Mouse (Mus musculus) forebrain, embryonic 13.5 days (tissue): ENCODE results near the gene Rbpjl. TPM values are rescaled to one million over a fixed set of nuclear protein-coding genes. Genes with fewer than 3 reads are reported as not detected.
A peak's percentile ranks its signal among the peaks of the same experiment; 100 is the strongest.

Experiments
- ATAC-seq: fragments of 200-750 bp; cut with Nextera tagmentation; 2 replicates; pipeline ENCODE4 v1.8.0; 2017
- H3K27ac ChIP-seq: fragments of 300-500 bp; sonication (generic); 2 replicates; pipeline ENCODE4 v1.5.1; 2015; ENCODE audit warnings: inconsistent platforms, mild to moderate bottlenecking, moderate library complexity
- H3K27me3 ChIP-seq: fragments of 300-500 bp; sonication (generic); 2 replicates; pipeline ENCODE4 v1.6.1; 2015; ENCODE audit warnings: mild to moderate bottlenecking, inconsistent platforms
- H3K36me3 ChIP-seq: fragments of 300-500 bp; sonication (generic); 2 replicates; pipeline ENCODE4 v1.6.1; 2015; ENCODE audit warnings: mild to moderate bottlenecking, inconsistent platforms; ENCODE audit not compliant: poor library complexity, severe bottlenecking
- H3K4me1 ChIP-seq: fragments of 300-500 bp; sonication (generic); 2 replicates; pipeline ENCODE4 v1.6.1; 2015; ENCODE audit warnings: inconsistent platforms
- H3K4me2 ChIP-seq: fragments of 300-500 bp; sonication (generic); 2 replicates; pipeline ENCODE4 v1.6.1; 2015; ENCODE audit warnings: inconsistent platforms, mild to moderate bottlenecking, moderate library complexity
- H3K4me3 ChIP-seq: fragments of 300-500 bp; sonication (generic); 2 replicates; pipeline ENCODE4 v1.5.1; 2015; ENCODE audit warnings: mild to moderate bottlenecking, inconsistent platforms
- H3K9ac ChIP-seq: fragments of 300-500 bp; sonication (generic); 2 replicates; pipeline ENCODE4 v1.6.1; 2015; ENCODE audit warnings: mild to moderate bottlenecking, inconsistent platforms
- H3K9me3 ChIP-seq: fragments of 300-500 bp; sonication (generic); replicated peaks from 2 replicates; pipeline ENCODE4 v1.6.1; 2016; ENCODE audit warnings: inconsistent platforms
- WGBS: fragments of 180-500 bp; shearing (Covaris S2); methylation state at CpG from one replicate; pipeline ENCODE4 v1.1.7; 2015; 5-methylcytosine and 5-hydroxymethylcytosine counted together
- polyA plus RNA-seq: library from polyadenylated mRNA; unstranded; fragments of >200 nt; fragmentation: Nextera tagmentation; extraction: Ambion mirVana; gene quantifications from 2 replicates; pipeline ENCODE4 v1.2.1, GENCODE M21; 2015

Gene Rbpjl
- polyA plus RNA-seq, 1 experiment from 2014 or later: not detected

DNA sequence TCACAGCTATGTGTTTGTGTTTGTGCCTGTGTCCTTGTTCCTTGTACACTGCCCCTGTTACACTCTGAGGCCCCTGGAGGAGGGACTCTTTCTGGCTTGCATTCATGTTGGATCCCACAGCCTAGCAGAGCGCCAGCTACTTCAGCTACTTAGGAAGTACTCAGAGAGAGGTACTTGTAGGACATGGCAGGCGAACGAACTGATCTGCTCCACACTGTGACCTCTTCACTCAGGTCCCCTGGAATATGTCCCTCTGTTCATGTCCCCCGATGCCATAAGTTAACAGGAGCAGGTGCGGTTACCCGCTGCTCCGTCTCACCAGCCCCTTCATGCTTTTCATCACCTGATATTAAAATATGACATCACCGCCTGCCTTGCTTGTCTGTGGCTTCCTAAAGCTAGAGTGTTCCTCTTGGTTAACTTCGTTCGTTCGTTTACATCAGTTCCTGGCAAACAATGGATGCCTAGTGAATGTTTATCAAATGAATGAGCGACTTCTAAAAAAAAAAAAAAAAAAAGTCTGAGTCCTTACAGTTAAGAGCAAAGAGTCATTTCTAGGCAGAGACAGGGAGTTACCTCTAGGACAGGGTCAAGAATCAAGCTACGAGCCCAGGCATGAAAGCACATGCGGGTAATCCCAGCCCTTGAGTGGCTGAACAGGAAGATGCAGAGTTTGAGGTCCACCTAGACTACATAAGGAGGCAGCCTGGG, 50.3 kb downstream of the Rbpjl start:
- WGBS: 85% methylated on average over 14 of the region's 14 CpGs
- Histone ChIP-seq H3K36me3 (no peaks in the 10 kb centered on the region), H3K27ac (no peak overlapping the region), H3K4me1 (peaks cover 7% of the 10 kb centered on the region), H3K27me3 (0 out of 2 replicates have a peak, but pooled peaks cover 2% of the 10 kb centered on the region), H3K4me3 (no peak overlapping the region), H3K9me3 (no peaks in the 10 kb centered on the region), H3K9ac (no peak overlapping the region), H3K4me2 (no peak overlapping the region)
- no peak for ATAC-seq

DNA sequence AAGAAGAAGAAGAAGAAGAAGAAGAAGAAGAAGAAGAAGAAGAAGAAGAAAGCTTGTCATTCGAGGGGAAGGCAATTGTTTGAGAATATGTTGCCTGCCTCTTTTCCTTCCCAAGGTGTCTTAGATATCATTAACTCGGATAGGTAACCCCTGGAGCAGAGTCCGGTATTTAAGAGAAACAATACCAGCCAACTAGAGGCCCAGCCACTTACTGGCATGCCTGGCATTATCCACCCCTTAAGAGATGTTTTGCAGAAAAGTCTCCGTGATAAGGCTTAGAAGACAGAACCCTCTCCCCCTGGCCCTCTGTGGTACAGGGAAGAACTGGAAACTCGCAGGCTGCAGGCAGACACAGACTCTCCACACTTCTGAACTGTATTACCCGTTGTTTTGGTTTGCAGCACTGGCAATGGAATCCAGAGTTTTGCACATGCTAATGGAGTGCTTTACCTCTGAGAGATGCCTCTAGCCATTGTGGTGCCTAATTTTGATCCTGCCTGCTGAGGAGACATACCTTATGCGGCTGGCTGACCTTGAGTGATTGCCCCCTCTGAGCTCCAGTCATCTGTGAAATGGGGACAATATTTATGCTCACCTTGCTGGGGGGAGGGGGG, 51.1 kb downstream of the Rbpjl start:
- Histone ChIP-seq H3K4me2 (no peak overlapping the region), H3K9me3 (no peaks in the 10 kb centered on the region), H3K4me3 (no peak overlapping the region), H3K9ac (no peak overlapping the region), H3K27ac (no peak overlapping the region), H3K36me3 (no peaks in the 10 kb centered on the region), H3K4me1 (peaks cover 7% of the 10 kb centered on the region), H3K27me3 (0 out of 2 replicates have a peak, but pooled peaks cover 2% of the 10 kb centered on the region)
- 77% methylated on average over 7 of the region's 7 CpGs for WGBS
- ATAC-seq: no peak

DNA sequence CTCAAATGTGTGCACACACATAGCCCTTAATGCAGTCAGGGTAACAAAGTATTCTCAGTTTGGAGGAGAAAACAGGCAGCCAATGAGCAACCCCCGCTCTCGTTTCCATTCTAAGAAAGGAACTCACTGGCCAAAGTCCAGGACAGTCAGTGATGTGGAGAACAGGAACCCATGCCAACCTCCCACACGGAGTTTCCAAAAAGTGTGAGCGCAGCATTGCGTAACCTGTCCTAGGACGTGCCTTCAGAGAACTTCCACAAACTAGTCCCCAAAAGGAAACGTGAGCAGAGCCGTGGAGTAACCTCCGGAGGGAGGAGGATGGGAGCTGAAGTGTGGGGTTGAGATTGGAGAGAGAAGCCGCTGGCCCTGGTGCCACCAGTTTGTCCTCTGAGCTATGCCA, 51.9 kb downstream of the Rbpjl start:
- H3K27me3 ChIP-seq: 0 out of 2 replicates have a peak, but pooled peaks cover 2% of the 10 kb centered on the region
- ATAC-seq: no peak
- 80% methylated on average over 10 of the region's 10 CpGs for whole genome bisulfite sequencing
- H3K9ac ChIP-seq: no peak overlapping the region
- no peaks in the 10 kb centered on the region for H3K36me3 ChIP-seq
- H3K4me1 ChIP-seq: peaks cover 7% of the 10 kb centered on the region
- no peak overlapping the region for H3K4me2 ChIP-seq
- no peak overlapping the region for H3K4me3 ChIP-seq
- no peak overlapping the region for H3K27ac ChIP-seq
- H3K9me3 ChIP-seq: no peaks in the 10 kb centered on the region

DNA sequence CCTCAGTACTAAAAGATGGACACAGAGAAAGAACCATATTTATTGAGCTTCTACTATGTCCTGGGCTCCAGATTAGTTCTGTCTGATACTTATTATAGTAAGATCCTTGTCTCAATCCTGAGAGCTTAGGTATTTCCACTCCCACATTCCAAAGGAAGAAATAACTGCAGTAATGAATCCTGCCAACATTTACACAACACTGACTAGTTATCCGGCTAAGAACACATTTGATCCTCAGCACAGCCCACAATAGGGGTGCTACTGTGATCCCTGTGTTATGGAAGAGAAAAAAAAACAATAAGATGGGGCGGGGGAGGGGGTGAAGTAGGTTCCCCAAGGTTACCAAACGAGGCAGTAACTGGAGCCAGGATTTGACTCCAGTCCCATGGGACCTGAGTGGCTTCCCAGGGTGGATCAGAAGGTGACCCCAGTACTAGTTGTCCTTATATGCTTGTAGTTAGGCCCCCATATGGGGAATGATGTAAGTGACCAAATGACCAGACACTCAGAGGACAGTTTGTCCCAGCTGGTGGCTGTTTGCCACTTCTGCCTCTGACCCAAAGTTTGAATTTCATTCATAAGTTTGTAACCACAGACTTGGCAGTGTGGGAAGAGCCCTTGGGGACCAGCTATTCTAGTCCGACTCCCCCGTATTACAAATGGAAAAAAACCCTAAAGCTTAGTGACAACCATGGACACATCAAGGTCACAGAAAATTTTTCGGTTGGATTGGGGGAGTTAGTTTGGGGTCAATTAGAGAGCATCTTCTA, 52.7 kb downstream of the Rbpjl start:
- 81% methylated on average over 6 of the region's 6 CpGs for WGBS
- Histone ChIP-seq H3K4me2 (no peak overlapping the region), H3K36me3 (no peaks in the 10 kb centered on the region), H3K9ac (no peak overlapping the region), H3K4me3 (no peak overlapping the region), H3K27me3 (0 out of 2 replicates have a peak, but pooled peaks cover 2% of the 10 kb centered on the region), H3K4me1 (peaks cover 7% of the 10 kb centered on the region), H3K27ac (no peak overlapping the region), H3K9me3 (no peaks in the 10 kb centered on the region)
- ATAC-seq: no peak

DNA sequence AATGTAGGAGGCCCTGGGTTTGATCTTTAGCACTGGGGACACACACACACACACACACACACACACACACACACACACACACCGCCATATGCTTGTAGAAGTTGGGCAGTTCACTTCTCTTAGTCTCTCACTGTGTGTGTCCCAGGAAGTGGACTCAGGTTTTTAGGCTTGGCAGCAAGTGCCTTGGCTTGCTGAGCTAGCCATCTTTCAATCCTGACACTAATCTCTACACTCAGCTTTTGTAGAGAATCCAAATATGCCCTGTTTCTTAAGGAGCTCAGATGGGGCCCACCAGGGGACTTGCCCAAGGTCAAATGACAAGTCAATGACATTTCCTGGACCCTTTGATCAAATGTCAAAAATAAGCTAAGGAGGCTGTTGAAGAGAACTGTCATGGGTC, 53.5 kb downstream of the Rbpjl start:
- H3K27ac ChIP-seq: no peak overlapping the region
- H3K4me1 ChIP-seq: peaks cover 7% of the 10 kb centered on the region
- H3K4me3 ChIP-seq: no peak overlapping the region
- ATAC-seq: no peak
- H3K36me3 ChIP-seq: no peaks in the 10 kb centered on the region
- H3K9ac ChIP-seq: no peak overlapping the region
- 69% methylated on average over 1 of the region's 1 CpGs for WGBS
- no peaks in the 10 kb centered on the region for H3K9me3 ChIP-seq
- H3K4me2 ChIP-seq: peak overlapping the region; percentile 37; the same call in 1 of the 2 replicates
- H3K27me3 ChIP-seq: 0 out of 2 replicates have a peak, but pooled peaks cover 2% of the 10 kb centered on the region

DNA sequence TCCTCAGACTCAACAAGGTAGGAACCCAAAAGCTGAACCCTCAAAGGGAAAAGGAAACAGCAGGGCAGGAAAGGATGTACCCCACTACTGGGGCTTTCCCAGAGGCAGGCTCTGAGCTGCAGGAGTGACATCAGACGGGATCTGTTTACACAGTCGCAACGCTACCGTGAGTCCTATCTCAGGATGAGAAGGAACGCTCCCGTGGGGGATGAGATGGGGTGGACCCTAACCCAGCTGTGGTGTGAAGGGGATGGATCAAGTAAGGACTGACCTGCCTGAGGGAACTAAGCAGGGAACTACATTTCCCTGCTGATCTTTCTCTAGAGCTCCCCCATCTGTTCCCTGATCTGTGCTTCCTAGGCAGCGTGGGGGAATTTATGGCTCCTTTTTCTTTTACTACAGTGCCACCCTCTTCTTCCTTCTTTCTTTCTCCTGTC, 53.9 kb downstream of the Rbpjl start, which contains the start of gene Sys1:
Sys1 (plus strand) TSS at position 101 of the 437 bp plus-strand sequence.
- H3K4me1 ChIP-seq: peaks cover 12% of the 10 kb centered on the region
- H3K9ac ChIP-seq: peak within 1 kb of the TSS; percentile 54
- 0 out of 2 replicates have a peak, but pooled peaks cover 2% of the 10 kb centered on the region for H3K27me3 ChIP-seq
- 2% methylated on average over 7 of the region's 7 CpGs for WGBS
- no peaks in the 10 kb centered on the region for H3K36me3 ChIP-seq
- no peak within 1 kb of the TSS for H3K27ac ChIP-seq
- peak within 1 kb of the TSS; percentile 37; the same call in 1 of the 2 replicates for H3K4me2 ChIP-seq
- H3K9me3 ChIP-seq: no peaks in the 10 kb centered on the region
- no peak for ATAC-seq
- no peak within 1 kb of the TSS for H3K4me3 ChIP-seq

DNA sequence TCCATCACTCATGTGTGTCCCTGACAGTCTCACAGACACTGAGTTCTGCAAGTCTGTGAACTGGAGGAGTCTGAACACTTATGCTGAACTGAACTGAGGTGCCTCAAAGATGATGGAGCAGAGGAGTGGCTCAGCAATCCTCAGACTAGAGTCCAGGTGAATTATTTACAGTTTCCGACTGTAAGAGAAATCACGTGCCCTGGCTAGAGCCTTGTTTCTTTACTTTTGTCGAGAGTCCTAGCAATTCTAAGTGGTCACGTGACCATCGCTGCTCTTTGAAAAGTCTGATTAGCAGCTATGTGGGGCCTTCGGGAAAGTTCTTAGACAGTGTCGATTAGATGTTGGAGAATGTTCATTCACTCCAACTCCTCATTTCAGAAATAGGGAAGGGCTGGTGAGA, 55.0 kb downstream of the Rbpjl start:
- no peak for ATAC-seq
- Histone ChIP-seq H3K4me3 (no peak overlapping the region), H3K9ac (no peak overlapping the region), H3K9me3 (no peaks in the 10 kb centered on the region), H3K4me1 (peaks cover 21% of the 10 kb centered on the region), H3K36me3 (peaks cover 2% of the 10 kb centered on the region; the same call in 1 of the 2 replicates), H3K27me3 (0 out of 2 replicates have a peak, but pooled peaks cover 2% of the 10 kb centered on the region), H3K4me2 (no peak overlapping the region), H3K27ac (no peak overlapping the region)
- 64% methylated on average over 7 of the region's 7 CpGs for WGBS

DNA sequence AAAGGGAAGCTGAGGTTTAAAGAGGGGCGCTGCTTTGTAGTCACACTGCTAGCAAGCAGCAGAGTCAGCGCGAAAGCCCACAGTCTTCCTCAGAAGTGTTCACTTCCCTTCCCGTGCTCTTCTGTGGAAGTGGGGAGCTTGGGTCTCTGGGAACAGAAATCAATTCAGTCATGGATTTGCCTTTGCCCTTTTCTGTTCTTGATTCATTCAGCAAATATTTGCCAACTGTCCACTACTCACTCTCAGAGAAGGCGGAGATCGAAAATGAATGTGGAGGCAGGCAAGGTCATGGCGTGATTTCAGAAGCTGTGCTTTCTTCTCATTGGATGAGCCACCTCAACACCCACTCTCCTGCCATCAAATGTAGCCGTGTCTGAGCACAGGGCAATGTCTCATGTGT, 55.6 kb downstream of the Rbpjl start:
- Histone ChIP-seq H3K4me2 (no peak overlapping the region), H3K27ac (no peak overlapping the region), H3K4me3 (no peak overlapping the region), H3K4me1 (peaks cover 21% of the 10 kb centered on the region), H3K27me3 (no peaks in the 10 kb centered on the region), H3K36me3 (peaks cover 8% of the 10 kb centered on the region; the same call in 1 of the 2 replicates), H3K9me3 (no peaks in the 10 kb centered on the region), H3K9ac (no peak overlapping the region)
- ATAC-seq: no peak
- WGBS: 89% methylated on average over 8 of the region's 8 CpGs

DNA sequence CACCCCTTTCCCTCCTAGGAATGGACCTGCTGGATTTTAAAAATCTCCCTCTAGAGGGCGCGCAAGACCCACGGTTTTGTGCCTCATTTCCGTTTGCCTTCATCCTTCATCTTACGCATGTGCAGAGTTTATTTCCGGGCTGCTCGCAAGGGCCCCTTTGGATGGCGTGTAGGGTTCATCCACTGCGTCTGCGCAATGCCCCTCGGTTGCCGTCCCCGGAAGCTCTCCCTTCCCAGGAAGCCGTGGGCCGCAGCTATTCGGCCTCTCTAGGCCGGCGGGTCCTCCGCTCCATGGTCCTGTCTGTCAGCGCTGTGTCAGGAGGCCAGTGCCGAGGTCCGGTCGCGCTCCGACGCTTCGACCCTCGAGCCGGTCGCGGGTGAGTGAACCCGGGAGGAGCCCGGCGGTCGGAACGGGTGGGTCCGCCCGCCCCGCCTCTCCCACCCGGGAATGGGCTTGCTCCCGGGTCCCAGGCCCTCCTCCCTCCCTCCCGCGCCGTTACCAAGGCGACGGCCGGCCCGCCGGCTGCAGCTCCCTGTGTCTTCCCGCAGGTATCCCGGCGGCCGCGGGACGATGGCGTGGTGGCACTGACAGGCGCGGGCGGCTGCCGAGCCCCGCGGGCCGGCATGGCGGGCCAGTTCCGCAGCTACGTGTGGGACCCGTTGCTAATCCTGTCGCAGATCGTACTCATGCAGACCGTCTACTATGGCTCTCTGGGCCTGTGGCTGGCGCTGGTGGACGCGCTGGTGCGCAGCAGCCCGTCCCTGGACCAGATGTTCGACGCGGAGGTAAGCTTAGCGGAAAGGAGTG, 58.0 kb downstream of the Rbpjl start, which contains the start of gene Gm20458:
Gm20458 (plus strand) TSS at position 223 of the 807 bp plus-strand sequence.
- no peaks in the 10 kb centered on the region for H3K9me3 ChIP-seq
- peaks cover 30% of the 10 kb centered on the region for H3K36me3 ChIP-seq
- peak within 1 kb of the TSS; percentile 75 for H3K4me2 ChIP-seq
- peak within 1 kb of the TSS; percentile 88 for H3K4me3 ChIP-seq
- H3K9ac ChIP-seq: peak within 1 kb of the TSS; percentile 85
- no peaks in the 10 kb centered on the region for H3K27me3 ChIP-seq
- ATAC-seq: peak; percentile 99
- peaks cover 21% of the 10 kb centered on the region for H3K4me1 ChIP-seq
- peak within 1 kb of the TSS; percentile 87 for H3K27ac ChIP-seq
- WGBS: under 1% methylated on average over 69 of the region's 79 CpGs
